Mouse (Mus musculus): Measurements from ENCODE around the gene Golt1a. TPM values are rescaled to one million over a fixed set of nuclear protein-coding genes. Genes with fewer than 3 reads are reported as not detected.

The Golt1a gene
- polyA plus RNA-seq (2015; fragmentation: Nextera tagmentation; extraction: Ambion mirVana) = 15.4 and 20.6 TPM in 2 replicates

GRCm38 (mm10) chr1:133309652-133310267, at the start of gene Golt1a:
Gene Golt1a, plus strand, starts transcription at chr1:133309800.
- H3K4me2 ChIP-seq (ENCODE audit: low read length) = peak within 1 kb of the TSS; percentile 47
- H3K4me1 ChIP-seq (replicated peaks; ENCODE audit: insufficient read depth, low read length) = 0 out of 2 replicates have a peak, but pooled peaks cover 5% of the 10 kb centered on the region
- H3K27me3 ChIP-seq (ENCODE audit: insufficient read depth, low read length) = no peaks in the 10 kb centered on the region
- WGBS = 34% methylated on average over 13 of the region's 14 CpGs
- H3K36me3 ChIP-seq (ENCODE audit: insufficient read depth, low read length) = no peaks in the 10 kb centered on the region
- no peaks in the 10 kb centered on the region for H3K9me3 ChIP-seq (replicated peaks; ENCODE audit: low read length)
- peak; percentile 61 for DNase-seq (ENCODE audit: low spot score)
- ATAC-seq (replicated peaks; ENCODE audit: low FRiP score, low read depth) = peak; percentile 75
- H3K4me3 ChIP-seq (replicated peaks; ENCODE audit: low read depth, low read length) = peak within 1 kb of the TSS; percentile 13; the same call in 1 of the 2 replicates
- no peak for TF ChIP-seq CTCF (IDR thresholded peaks at IDR 0.05; ENCODE audit: low read depth)
- H3K27ac ChIP-seq = peak within 1 kb of the TSS; percentile 83
- peak within 1 kb of the TSS; percentile 46; the same call in 1 of the 2 replicates for H3K9ac ChIP-seq (ENCODE audit: low read depth, low read length)

GRCm38 (mm10) chr1:133262628-133263027, 47.0 kb upstream of the Golt1a start:
- Histone ChIP-seq H3K4me2 (ENCODE audit: low read length) (no peak overlapping the region), H3K4me3 (replicated peaks; ENCODE audit: low read depth, low read length) (no peak overlapping the region), H3K27ac (no peak overlapping the region), H3K4me1 (replicated peaks; ENCODE audit: insufficient read depth, low read length) (peaks cover 12% of the 10 kb centered on the region), H3K27me3 (ENCODE audit: insufficient read depth, low read length) (no peaks in the 10 kb centered on the region), H3K36me3 (ENCODE audit: insufficient read depth, low read length) (no peaks in the 10 kb centered on the region), H3K9ac (ENCODE audit: low read depth, low read length) (no peak overlapping the region), H3K9me3 (replicated peaks; ENCODE audit: low read length) (no peaks in the 10 kb centered on the region)
- DNase-seq (ENCODE audit: low spot score) (no peak), ATAC-seq (replicated peaks; ENCODE audit: low FRiP score, low read depth) (no peak)
- TF ChIP-seq CTCF (IDR thresholded peaks at IDR 0.05; ENCODE audit: low read depth) = no peak
- 87% methylated on average over 6 of the region's 6 CpGs for WGBS

GRCm38 (mm10) chr1:133263134-133263533, 46.5 kb upstream of the Golt1a start:
- Histone ChIP-seq H3K4me2 (ENCODE audit: low read length) (no peak overlapping the region), H3K27ac (no peak overlapping the region), H3K9me3 (replicated peaks; ENCODE audit: low read length) (no peaks in the 10 kb centered on the region), H3K9ac (ENCODE audit: low read depth, low read length) (no peak overlapping the region), H3K36me3 (ENCODE audit: insufficient read depth, low read length) (no peaks in the 10 kb centered on the region), H3K27me3 (ENCODE audit: insufficient read depth, low read length) (no peaks in the 10 kb centered on the region), H3K4me3 (replicated peaks; ENCODE audit: low read depth, low read length) (no peak overlapping the region), H3K4me1 (replicated peaks; ENCODE audit: insufficient read depth, low read length) (peaks cover 10% of the 10 kb centered on the region)
- no peak for DNase-seq (ENCODE audit: low spot score)
- no peak for ATAC-seq (replicated peaks; ENCODE audit: low FRiP score, low read depth)
- TF ChIP-seq CTCF (IDR thresholded peaks at IDR 0.05; ENCODE audit: low read depth) = no peak
- 84% methylated on average over 7 of the region's 7 CpGs for WGBS

- H3K27ac ChIP-seq = no peak overlapping the region; the same call in 1 of the 2 replicates
- 48% methylated on average over 12 of the region's 12 CpGs for WGBS
- H3K9ac ChIP-seq (ENCODE audit: low read depth, low read length) = no peak overlapping the region
Observed at GRCm38 (mm10) chr1:133264367-133264766, 45.2 kb upstream of the Golt1a start.

GRCm38 (mm10) chr1:133265114-133265766, 44.4 kb upstream of the Golt1a start:
- Histone ChIP-seq H3K27ac (no peak overlapping the region), H3K36me3 (ENCODE audit: insufficient read depth, low read length) (no peaks in the 10 kb centered on the region), H3K9ac (ENCODE audit: low read depth, low read length) (no peak overlapping the region), H3K4me3 (replicated peaks; ENCODE audit: low read depth, low read length) (no peak overlapping the region), H3K9me3 (replicated peaks; ENCODE audit: low read length) (no peaks in the 10 kb centered on the region), H3K4me1 (replicated peaks; ENCODE audit: insufficient read depth, low read length) (peaks cover 7% of the 10 kb centered on the region), H3K4me2 (ENCODE audit: low read length) (no peak overlapping the region), H3K27me3 (ENCODE audit: insufficient read depth, low read length) (no peaks in the 10 kb centered on the region)
- DNase-seq (ENCODE audit: low spot score) (peak; percentile 58), ATAC-seq (replicated peaks; ENCODE audit: low FRiP score, low read depth) (peak; percentile 79)
- WGBS = 38% methylated on average over 11 of the region's 11 CpGs
- TF ChIP-seq CTCF (IDR thresholded peaks at IDR 0.05; ENCODE audit: low read depth) = peak; percentile 42

More at GRCm38 (mm10) chr1:133264367-133264766, 45.2 kb upstream of the Golt1a start:
- no peak overlapping the region for H3K4me3 ChIP-seq (replicated peaks; ENCODE audit: low read depth, low read length)
- H3K36me3 ChIP-seq (ENCODE audit: insufficient read depth, low read length) = no peaks in the 10 kb centered on the region
- DNase-seq (ENCODE audit: low spot score) (no peak), ATAC-seq (replicated peaks; ENCODE audit: low FRiP score, low read depth) (no peak)
- no peaks in the 10 kb centered on the region for H3K9me3 ChIP-seq (replicated peaks; ENCODE audit: low read length)
- H3K4me1 ChIP-seq (replicated peaks; ENCODE audit: insufficient read depth, low read length) = peaks cover 7% of the 10 kb centered on the region
- H3K4me2 ChIP-seq (ENCODE audit: low read length) = no peak overlapping the region
- H3K27me3 ChIP-seq (ENCODE audit: insufficient read depth, low read length) = no peaks in the 10 kb centered on the region
- no peak for TF ChIP-seq CTCF (IDR thresholded peaks at IDR 0.05; ENCODE audit: low read depth)

- Histone ChIP-seq H3K9ac (ENCODE audit: low read depth, low read length) (no peak overlapping the region), H3K9me3 (replicated peaks; ENCODE audit: low read length) (no peaks in the 10 kb centered on the region), H3K27ac (no peak overlapping the region), H3K36me3 (ENCODE audit: insufficient read depth, low read length) (peaks cover under 1% of the 10 kb centered on the region; the same call in 1 of the 2 replicates), H3K4me1 (replicated peaks; ENCODE audit: insufficient read depth, low read length) (peaks cover 7% of the 10 kb centered on the region), H3K27me3 (ENCODE audit: insufficient read depth, low read length) (no peaks in the 10 kb centered on the region), H3K4me3 (replicated peaks; ENCODE audit: low read depth, low read length) (no peak overlapping the region), H3K4me2 (ENCODE audit: low read length) (no peak overlapping the region)
- TF ChIP-seq CTCF (IDR thresholded peaks at IDR 0.05; ENCODE audit: low read depth) = no peak
- ATAC-seq (replicated peaks; ENCODE audit: low FRiP score, low read depth) = no peak
- no peak for DNase-seq (ENCODE audit: low spot score)
- WGBS = 59% methylated on average over 3 of the region's 3 CpGs
Observed at GRCm38 (mm10) chr1:133267094-133267493, 42.5 kb upstream of the Golt1a start.
